Mouse (Mus musculus) forebrain, embryonic 15.5 days (tissue): ENCODE measurements around the gene Exosc7. TPM values are rescaled to one million over a fixed set of nuclear protein-coding genes. Genes with fewer than 3 reads are reported as not detected.

Source experiments
- ATAC-seq: fragments of 200-750 bp; cut with Nextera tagmentation; replicated peaks from 2 replicates; pipeline ENCODE4 v1.8.0; 2017; ENCODE audit warnings: mild to moderate bottlenecking, moderate TSS enrichment, moderate library complexity
- H3K27ac ChIP-seq: fragments of 300-500 bp; sonication (generic); replicated peaks from 2 replicates; pipeline ENCODE4 v1.5.1; 2015; ENCODE audit warnings: mild to moderate bottlenecking, inconsistent platforms
- H3K27me3 ChIP-seq: fragments of 300-500 bp; sonication (generic); 2 replicates; pipeline ENCODE4 v1.6.1; 2015; ENCODE audit warnings: inconsistent platforms
- H3K36me3 ChIP-seq: fragments of 300-500 bp; sonication (generic); 2 replicates; pipeline ENCODE4 v1.6.1; 2015; ENCODE audit warnings: mild to moderate bottlenecking, inconsistent platforms
- H3K4me1 ChIP-seq: fragments of 300-500 bp; sonication (generic); 2 replicates; pipeline ENCODE4 v1.6.1; 2015; ENCODE audit warnings: inconsistent platforms
- H3K4me2 ChIP-seq: fragments of 300-500 bp; sonication (generic); replicated peaks from 2 replicates; pipeline ENCODE4 v1.6.1; 2015; ENCODE audit warnings: mild to moderate bottlenecking, inconsistent platforms
- H3K4me3 ChIP-seq: fragments of 300-500 bp; sonication (generic); 2 replicates; pipeline ENCODE4 v1.5.1; 2015; ENCODE audit warnings: mild to moderate bottlenecking, inconsistent platforms
- H3K9ac ChIP-seq: fragments of 300-500 bp; sonication (generic); replicated peaks from 2 replicates; pipeline ENCODE4 v1.6.1; 2015; ENCODE audit warnings: mild to moderate bottlenecking, inconsistent platforms
- H3K9me3 ChIP-seq: fragments of 300-500 bp; sonication (generic); 2 replicates; pipeline ENCODE4 v1.6.1; 2016; ENCODE audit warnings: inconsistent platforms
- WGBS: fragments of 180-500 bp; shearing (Covaris S2); methylation state at CpG from one replicate; pipeline ENCODE4 v1.1.7; 2015; ENCODE audit warnings: mixed read lengths; 5-methylcytosine and 5-hydroxymethylcytosine counted together
- polyA plus RNA-seq: library from polyadenylated mRNA; unstranded; fragments of >200 nt; fragmentation: Nextera tagmentation; extraction: Ambion mirVana; gene quantifications from 2 replicates; pipeline ENCODE4 v1.2.1, GENCODE M21; 2015

Exosc7 gene
- 92.6 and 98.2 TPM in 2 replicates for polyA plus RNA-seq

DNA sequence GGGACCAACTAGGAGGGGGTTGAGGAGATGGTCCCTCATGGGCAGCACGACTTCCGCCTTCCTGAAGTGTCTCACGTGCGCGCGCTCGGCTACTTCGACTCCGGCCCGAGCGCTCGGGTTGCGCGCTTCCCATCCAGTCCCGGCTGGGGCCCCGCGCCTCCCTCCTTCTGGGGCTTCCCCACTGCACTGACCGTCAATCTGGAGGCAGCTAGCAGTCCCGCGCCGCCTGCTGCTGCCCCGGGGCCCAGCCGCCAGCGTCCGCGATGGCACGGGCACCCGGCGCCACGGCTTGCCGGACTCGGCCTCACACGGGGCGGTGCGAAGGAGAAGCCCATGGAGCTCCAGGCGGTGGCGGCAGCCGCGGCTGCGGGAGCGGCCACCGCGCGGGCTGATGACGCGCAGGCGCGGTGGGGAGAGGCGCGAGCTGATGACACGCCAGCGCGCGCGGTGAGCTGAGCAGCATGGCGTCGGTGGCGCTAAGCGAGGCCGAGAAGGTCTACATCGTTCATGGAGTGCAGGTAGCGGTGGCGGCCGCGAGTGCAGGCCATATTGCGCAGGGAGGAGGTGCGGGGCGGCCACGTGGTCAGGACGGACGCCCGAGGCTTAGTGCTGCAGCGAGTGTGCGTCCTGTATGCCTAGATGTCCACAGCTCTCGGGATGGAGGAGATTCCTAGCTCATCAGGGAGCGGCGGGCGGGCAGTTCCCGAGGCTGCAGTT is at the start of gene Exosc7, which contains the start of gene Zdhhc3:
Gene Exosc7 (plus strand): TSS at position 411 of the 717 bp plus-strand sequence.
Gene Zdhhc3 (minus strand): TSS at position 401 of the 717 bp plus-strand sequence.
- WGBS = under 1% methylated on average over 77 of the region's 79 CpGs
- no peaks in the 10 kb centered on the region for H3K27me3 ChIP-seq
- ATAC-seq = peak; percentile 94
- H3K4me2 ChIP-seq = peak within 1 kb of the TSS; percentile 69
- H3K27ac ChIP-seq = peak within 1 kb of the TSS; percentile 92
- peak within 1 kb of the TSS; percentile 85 for H3K9ac ChIP-seq
- no peaks in the 10 kb centered on the region for H3K36me3 ChIP-seq
- peak within 1 kb of the TSS; percentile 74 for H3K4me3 ChIP-seq
- peaks cover 24% of the 10 kb centered on the region for H3K4me1 ChIP-seq
- no peaks in the 10 kb centered on the region for H3K9me3 ChIP-seq

DNA sequence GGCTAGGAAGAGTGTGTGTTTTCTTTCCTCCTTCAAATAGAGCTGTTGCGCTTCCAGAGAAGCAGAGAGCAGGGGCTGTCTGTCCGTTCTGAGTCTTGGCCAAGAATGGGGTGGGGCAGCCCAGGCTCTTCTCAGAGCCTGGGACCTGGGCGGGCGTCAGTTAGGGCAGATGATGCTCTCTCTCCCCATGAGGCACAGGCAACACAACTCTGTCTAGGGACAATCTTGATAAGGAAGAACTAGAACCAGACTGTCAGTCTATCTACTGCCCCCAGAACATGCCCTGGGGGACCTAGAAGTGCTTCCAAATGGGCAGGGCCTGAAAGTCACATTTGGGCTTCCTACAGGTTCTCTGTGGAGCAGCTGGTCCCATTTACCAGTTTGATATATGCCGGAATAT is 33.9 kb upstream of the Exosc7 start:
- Histone ChIP-seq H3K4me2 (no peak overlapping the region), H3K4me3 (no peak overlapping the region), H3K9ac (no peak overlapping the region), H3K9me3 (no peaks in the 10 kb centered on the region), H3K27me3 (no peaks in the 10 kb centered on the region), H3K4me1 (no peaks in the 10 kb centered on the region), H3K27ac (no peak overlapping the region), H3K36me3 (peaks cover 50% of the 10 kb centered on the region)
- ATAC-seq = no peak
- 88% methylated on average over 5 of the region's 5 CpGs for WGBS

DNA sequence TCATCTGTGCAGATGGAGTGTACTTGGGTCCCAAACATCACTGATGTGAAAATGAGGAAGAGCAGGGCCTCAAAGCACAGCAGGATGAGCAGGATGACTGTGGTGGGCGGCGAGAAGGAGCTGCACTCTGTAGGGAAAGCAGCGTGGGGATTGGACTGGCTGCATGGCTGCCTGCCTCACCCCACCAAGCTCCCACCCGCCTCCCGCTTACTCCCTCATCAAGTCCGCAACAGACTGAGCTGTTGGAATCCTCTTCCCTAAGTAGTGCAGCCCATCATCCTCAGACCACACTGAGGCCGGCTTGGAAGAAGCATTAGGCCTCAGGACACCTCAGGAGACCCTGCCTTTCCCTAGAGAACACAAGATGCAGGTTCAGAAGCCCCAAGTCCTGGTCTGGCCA is 32.7 kb upstream of the Exosc7 start:
- WGBS = 89% methylated on average over 7 of the region's 7 CpGs
- H3K27me3 ChIP-seq = no peaks in the 10 kb centered on the region
- no peaks in the 10 kb centered on the region for H3K9me3 ChIP-seq
- H3K27ac ChIP-seq = no peak overlapping the region
- peaks cover 57% of the 10 kb centered on the region for H3K36me3 ChIP-seq
- H3K9ac ChIP-seq = no peak overlapping the region
- no peak overlapping the region for H3K4me2 ChIP-seq
- H3K4me1 ChIP-seq = no peaks in the 10 kb centered on the region
- H3K4me3 ChIP-seq = no peak overlapping the region
- ATAC-seq = no peak

DNA sequence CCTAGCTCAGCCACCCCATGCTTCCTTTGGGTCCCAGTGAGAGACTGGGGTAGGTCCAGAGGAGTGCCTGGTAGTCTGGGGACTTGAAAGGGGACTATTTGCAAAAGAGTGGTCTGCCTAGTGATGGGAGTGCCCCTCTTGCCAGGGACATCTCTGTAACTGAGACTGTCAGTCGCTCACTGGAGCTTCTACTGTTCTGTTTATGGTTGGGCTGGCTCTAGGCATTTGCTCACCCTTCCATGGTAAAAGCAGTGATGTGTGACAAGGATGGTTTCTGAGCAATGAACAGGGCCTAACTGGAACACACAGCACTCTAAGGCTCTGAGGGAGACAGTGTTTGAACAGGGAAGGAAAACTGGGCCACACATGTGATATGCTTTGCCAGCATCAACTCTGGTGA is 32.2 kb upstream of the Exosc7 start:
- 96% methylated on average over 1 of the region's 1 CpGs for WGBS
- ATAC-seq = no peak
- no peaks in the 10 kb centered on the region for H3K27me3 ChIP-seq
- no peak overlapping the region for H3K27ac ChIP-seq
- no peak overlapping the region for H3K9ac ChIP-seq
- no peak overlapping the region for H3K4me3 ChIP-seq
- H3K4me1 ChIP-seq = no peaks in the 10 kb centered on the region
- H3K9me3 ChIP-seq = no peaks in the 10 kb centered on the region
- H3K36me3 ChIP-seq = peaks cover 57% of the 10 kb centered on the region
- no peak overlapping the region for H3K4me2 ChIP-seq

DNA sequence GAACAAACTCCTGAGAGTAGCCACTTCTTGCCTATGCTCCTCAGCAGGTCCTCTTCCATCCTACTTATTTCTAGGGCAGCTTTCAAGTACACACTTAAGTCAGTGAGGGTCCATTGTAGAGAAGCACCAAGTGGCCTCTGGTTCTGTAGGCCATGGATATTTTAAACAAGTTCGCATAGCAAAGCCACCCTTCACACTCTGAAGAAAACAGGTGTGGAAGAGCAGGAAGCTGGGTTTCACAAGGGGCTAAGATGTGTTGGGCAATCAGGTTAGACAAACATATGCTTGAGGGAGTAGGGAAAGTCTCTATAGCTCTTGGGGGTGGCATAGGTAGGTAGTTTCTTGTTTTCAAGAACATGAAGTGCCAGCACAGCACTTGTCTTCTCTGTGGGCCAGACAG is 27.6 kb upstream of the Exosc7 start:
- Histone ChIP-seq H3K9me3 (no peaks in the 10 kb centered on the region), H3K27ac (no peak overlapping the region), H3K36me3 (peaks cover 69% of the 10 kb centered on the region), H3K27me3 (no peaks in the 10 kb centered on the region), H3K4me3 (no peak overlapping the region), H3K4me1 (no peaks in the 10 kb centered on the region), H3K4me2 (no peak overlapping the region), H3K9ac (no peak overlapping the region)
- no peak for ATAC-seq
- 85% methylated on average over 1 of the region's 1 CpGs for WGBS

DNA sequence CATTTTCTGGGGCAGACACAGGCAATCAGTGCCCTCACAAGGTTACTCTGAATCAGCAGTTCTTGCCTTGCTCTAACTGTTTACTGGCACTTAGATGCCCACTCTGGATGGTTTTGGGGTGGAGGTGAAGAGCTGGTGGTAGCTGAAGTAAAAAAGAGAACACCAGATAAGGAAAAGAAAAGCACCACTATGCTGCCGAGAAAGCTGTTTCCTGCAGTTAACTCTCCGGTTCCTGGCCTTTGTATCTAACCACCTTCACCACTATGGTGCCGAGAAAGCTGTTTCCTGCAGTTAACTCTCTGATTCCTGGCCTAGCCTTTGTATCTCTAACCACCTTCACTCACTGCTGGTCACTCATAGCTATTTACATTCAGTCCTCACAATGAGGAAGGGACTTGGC is 25.5 kb upstream of the Exosc7 start:
- no peaks in the 10 kb centered on the region for H3K4me1 ChIP-seq
- no peak overlapping the region for H3K4me2 ChIP-seq
- no peak for ATAC-seq
- H3K36me3 ChIP-seq = peaks cover 62% of the 10 kb centered on the region
- no peaks in the 10 kb centered on the region for H3K27me3 ChIP-seq
- H3K27ac ChIP-seq = no peak overlapping the region
- WGBS = 85% methylated on average over 3 of the region's 3 CpGs
- no peak overlapping the region for H3K4me3 ChIP-seq
- no peaks in the 10 kb centered on the region for H3K9me3 ChIP-seq
- no peak overlapping the region for H3K9ac ChIP-seq

DNA sequence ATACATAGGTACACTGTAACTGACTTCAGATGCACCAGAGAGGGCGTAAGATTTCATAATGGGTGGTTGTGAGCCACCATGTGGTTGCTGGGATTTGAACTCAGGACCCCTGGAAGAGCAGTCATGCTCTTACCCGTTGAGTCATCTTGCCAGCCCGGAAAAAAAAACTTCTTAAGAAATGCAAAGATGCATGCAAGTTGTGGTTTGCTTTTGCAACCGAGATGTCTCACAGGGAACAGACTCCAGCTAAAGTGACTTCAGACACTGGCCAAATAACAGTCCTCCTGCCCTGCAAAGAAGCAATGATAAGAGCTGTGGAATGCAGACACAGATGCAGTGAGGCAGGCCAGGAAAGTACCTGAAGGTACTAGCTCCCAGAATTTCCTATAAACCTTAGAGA is 22.2 kb upstream of the Exosc7 start:
- Histone ChIP-seq H3K36me3 (peaks cover 50% of the 10 kb centered on the region), H3K4me1 (no peaks in the 10 kb centered on the region), H3K9ac (no peak overlapping the region), H3K4me3 (no peak overlapping the region), H3K27me3 (no peaks in the 10 kb centered on the region), H3K4me2 (no peak overlapping the region), H3K9me3 (no peaks in the 10 kb centered on the region), H3K27ac (no peak overlapping the region)
- ATAC-seq = no peak
- 87% methylated on average over 4 of the region's 4 CpGs for WGBS

DNA sequence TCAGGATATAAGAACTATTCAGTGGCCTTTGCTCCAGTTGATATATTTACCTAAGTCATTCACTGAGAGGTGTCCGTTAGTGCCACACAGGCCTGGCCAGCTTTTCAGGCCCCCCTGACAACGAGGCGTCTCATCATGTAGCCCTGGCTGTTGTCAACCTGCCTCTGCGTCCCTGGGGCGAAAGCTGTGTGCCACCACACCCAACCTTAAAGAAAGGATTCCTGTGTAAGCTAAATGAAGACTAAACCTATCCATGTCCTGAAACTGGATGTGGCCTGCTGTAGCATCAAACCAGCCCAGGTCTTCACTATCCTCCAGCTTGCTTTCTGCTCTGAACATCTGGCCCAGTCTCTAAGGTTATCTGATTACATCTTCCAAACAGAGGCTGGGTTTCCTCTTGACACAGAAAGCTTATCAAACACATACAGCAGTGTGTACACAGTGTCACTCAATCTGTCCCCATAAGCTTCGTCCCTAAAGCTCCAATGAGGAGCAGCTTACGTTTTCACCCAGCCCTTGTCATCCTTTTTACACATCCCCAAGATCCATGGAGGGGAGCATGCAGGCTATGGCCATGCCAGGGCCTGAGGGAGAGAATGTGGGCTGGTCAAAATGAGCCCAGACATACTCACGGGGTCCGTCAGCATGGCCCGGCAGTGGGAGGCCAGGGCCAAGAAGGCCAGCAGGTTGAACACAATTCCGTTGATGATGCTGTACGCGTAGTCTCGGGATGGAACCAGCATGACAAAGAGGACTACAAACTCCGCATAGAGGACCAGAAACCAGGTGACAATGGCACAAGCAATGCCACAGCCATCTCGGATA is 13.2 kb upstream of the Exosc7 start:
- no peak overlapping the region for H3K27ac ChIP-seq
- H3K9me3 ChIP-seq = no peaks in the 10 kb centered on the region
- no peak for ATAC-seq
- no peaks in the 10 kb centered on the region for H3K4me1 ChIP-seq
- no peak overlapping the region for H3K9ac ChIP-seq
- whole genome bisulfite sequencing = 94% methylated on average over 16 of the region's 16 CpGs
- no peaks in the 10 kb centered on the region for H3K27me3 ChIP-seq
- H3K4me3 ChIP-seq = no peak overlapping the region
- no peak overlapping the region for H3K4me2 ChIP-seq
- H3K36me3 ChIP-seq = peaks cover 37% of the 10 kb centered on the region

DNA sequence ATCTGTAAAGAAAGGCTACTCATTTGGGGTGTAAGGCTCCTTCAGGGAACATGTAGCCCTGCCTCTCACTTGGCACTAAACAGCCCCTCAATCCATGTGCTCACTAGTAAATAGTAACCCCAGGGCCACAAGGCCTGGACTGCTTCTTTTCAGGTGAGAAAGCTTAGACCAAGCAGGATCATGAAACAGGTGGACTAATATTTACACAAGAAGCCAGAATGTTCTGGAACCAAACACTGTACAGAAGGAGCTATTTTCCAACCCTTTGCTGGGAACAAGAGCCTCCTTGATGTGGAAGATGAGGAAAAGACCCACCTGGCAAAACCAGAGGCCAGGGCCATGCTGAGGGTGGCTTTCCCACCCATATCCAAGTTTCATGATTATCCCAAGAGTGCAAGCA is 9.6 kb upstream of the Exosc7 start:
- Histone ChIP-seq H3K9ac (no peak overlapping the region), H3K4me2 (no peak overlapping the region), H3K9me3 (no peaks in the 10 kb centered on the region), H3K4me3 (no peak overlapping the region), H3K27me3 (no peaks in the 10 kb centered on the region), H3K36me3 (peaks cover 11% of the 10 kb centered on the region), H3K4me1 (no peaks in the 10 kb centered on the region), H3K27ac (no peak overlapping the region)
- ATAC-seq = no peak

DNA sequence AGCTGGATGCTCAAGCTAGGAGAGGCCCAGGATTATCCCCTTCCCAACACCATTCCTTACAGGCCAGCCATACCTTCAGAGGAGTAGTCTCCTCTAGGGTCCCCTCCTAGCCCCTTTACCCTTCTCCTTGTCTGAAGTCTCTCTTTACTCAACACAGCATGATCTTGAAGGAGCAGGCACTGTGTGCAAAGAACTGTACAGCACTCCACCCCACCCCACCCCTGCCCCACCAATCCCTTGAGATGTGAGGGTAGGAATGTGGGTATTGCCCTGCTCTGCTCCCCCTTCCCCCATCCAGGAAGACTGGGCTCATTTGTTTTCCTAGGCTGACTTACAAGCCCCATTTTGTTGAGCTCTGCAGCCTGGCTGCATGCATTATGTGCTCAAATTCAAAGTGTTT is 8.7 kb upstream of the Exosc7 start:
- no peaks in the 10 kb centered on the region for H3K9me3 ChIP-seq
- H3K4me1 ChIP-seq = no peaks in the 10 kb centered on the region
- ATAC-seq = no peak
- no peaks in the 10 kb centered on the region for H3K27me3 ChIP-seq
- H3K36me3 ChIP-seq = peaks cover 10% of the 10 kb centered on the region
- H3K9ac ChIP-seq = no peak overlapping the region
- H3K4me3 ChIP-seq = no peak overlapping the region
- no peak overlapping the region for H3K4me2 ChIP-seq
- H3K27ac ChIP-seq = no peak overlapping the region

DNA sequence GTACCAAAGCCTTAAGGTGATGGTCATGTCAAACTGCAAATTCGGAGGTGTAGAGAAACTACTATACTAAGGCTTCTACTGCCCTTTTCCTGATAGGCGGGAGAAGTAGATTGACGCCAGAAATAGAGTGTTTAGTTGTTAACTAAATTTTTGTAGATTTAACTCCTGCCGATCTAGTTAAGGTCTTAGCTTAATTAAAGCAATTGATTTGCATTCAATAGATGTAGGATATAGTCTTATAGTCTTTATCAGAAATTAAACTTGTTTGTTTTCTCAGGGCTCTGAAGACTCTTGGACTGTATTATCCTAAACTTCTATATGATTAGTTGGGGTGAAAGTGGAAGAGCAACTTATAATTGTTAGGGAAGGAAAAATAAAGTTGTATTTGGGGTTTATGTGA is 5.8 kb upstream of the Exosc7 start:
- Histone ChIP-seq H3K27ac (no peak overlapping the region), H3K27me3 (no peaks in the 10 kb centered on the region), H3K4me2 (no peak overlapping the region), H3K36me3 (no peaks in the 10 kb centered on the region; the same call in 1 of the 2 replicates), H3K4me3 (no peak overlapping the region), H3K9me3 (no peaks in the 10 kb centered on the region), H3K9ac (no peak overlapping the region), H3K4me1 (peaks cover 11% of the 10 kb centered on the region)
- 94% methylated on average over 4 of the region's 4 CpGs for WGBS
- no peak for ATAC-seq

DNA sequence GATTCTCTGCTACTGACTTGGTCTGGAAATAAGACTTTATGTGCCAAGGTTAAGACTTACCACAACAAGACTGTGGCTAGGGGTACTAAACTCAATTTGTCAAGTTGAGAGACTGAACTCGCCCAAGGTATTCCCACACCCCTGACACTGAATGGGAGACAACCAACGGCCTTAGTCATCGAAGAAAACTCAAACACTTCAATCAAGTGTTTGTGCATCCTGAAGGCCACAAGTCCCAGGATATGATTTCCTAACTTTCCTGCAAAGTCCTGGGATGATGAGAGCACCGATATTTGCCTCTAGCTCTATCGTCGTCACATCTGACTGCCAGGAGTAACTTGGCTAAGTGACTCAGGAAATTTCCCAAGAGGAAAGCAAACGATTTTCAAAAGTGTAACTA is 3.8 kb upstream of the Exosc7 start:
- H3K27ac ChIP-seq = no peak overlapping the region
- no peak overlapping the region for H3K4me2 ChIP-seq
- no peaks in the 10 kb centered on the region for H3K27me3 ChIP-seq
- H3K9me3 ChIP-seq = no peaks in the 10 kb centered on the region
- no peak overlapping the region for H3K9ac ChIP-seq
- no peak for ATAC-seq
- no peaks in the 10 kb centered on the region; the same call in 1 of the 2 replicates for H3K36me3 ChIP-seq
- H3K4me1 ChIP-seq = peaks cover 21% of the 10 kb centered on the region
- WGBS = 96% methylated on average over 7 of the region's 7 CpGs
- no peak overlapping the region for H3K4me3 ChIP-seq
